Mouse (Mus musculus) intestine, postnatal 0 days (tissue): Measurements from ENCODE around the gene Tia1. TPM values are rescaled to one million over a fixed set of nuclear protein-coding genes. Genes with fewer than 3 reads are reported as not detected.

Experiments used
- ATAC-seq: fragments of 200-750 bp; cut with Nextera tagmentation; 2 replicates; pipeline ENCODE4 v1.8.0; 2017; ENCODE audit warnings: mild to moderate bottlenecking, moderate TSS enrichment, moderate library complexity
- H3K27ac ChIP-seq: fragments of 300-500 bp; sonication (generic); 2 replicates; pipeline ENCODE4 v1.5.1; 2014; ENCODE audit warnings: mild to moderate bottlenecking, low read depth, low read length, moderate library complexity
- H3K27me3 ChIP-seq: fragments of 300-500 bp; sonication (generic); replicated peaks from 2 replicates; pipeline ENCODE4 v1.6.1; 2014; ENCODE audit warnings: low read length, mixed read lengths; ENCODE audit not compliant: control insufficient read depth, insufficient read depth
- H3K36me3 ChIP-seq: fragments of 300-500 bp; sonication (generic); 2 replicates; pipeline ENCODE4 v1.6.1; 2014; ENCODE audit warnings: mild to moderate bottlenecking, moderate library complexity; ENCODE audit not compliant: control insufficient read depth, insufficient read depth
- H3K4me1 ChIP-seq: fragments of 300-500 bp; sonication (generic); replicated peaks from 2 replicates; pipeline ENCODE4 v1.6.1; 2014; ENCODE audit warnings: antibody characterized with exemption, low read length, mixed read lengths; ENCODE audit not compliant: control insufficient read depth, insufficient read depth
- H3K4me2 ChIP-seq: fragments of 300-500 bp; sonication (generic); replicated peaks from 2 replicates; pipeline ENCODE4 v1.6.1; 2014; ENCODE audit warnings: low read depth, mild to moderate bottlenecking, moderate library complexity
- H3K4me3 ChIP-seq: fragments of 300-500 bp; sonication (generic); 2 replicates; pipeline ENCODE4 v1.5.1; 2014; ENCODE audit warnings: low read depth, low read length
- H3K9ac ChIP-seq: fragments of 300-500 bp; sonication (generic); 2 replicates; pipeline ENCODE4 v1.6.1; 2014; ENCODE audit warnings: mild to moderate bottlenecking, low read depth, low read length
- H3K9me3 ChIP-seq: fragments of 300-500 bp; sonication (generic); 2 replicates; pipeline ENCODE4 v1.6.1; 2016; ENCODE audit warnings: mixed run types; ENCODE audit not compliant: control insufficient read depth
- CTCF ChIP-seq: sonication (generic); IDR thresholded peaks from 2 replicates; pipeline ENCODE4 v1.5.1; 2016; ENCODE audit warnings: low read depth, mild to moderate bottlenecking, control low read depth, antibody characterized with exemption, moderate library complexity
- WGBS: fragments of 180-500 bp; shearing (Covaris S2); extraction: QIAGEN DNeasy Blood & Tissue Kit; methylation state at CpG from one replicate; pipeline ENCODE4 v1.1.7; 2014; 5-methylcytosine and 5-hydroxymethylcytosine counted together
- polyA plus RNA-seq: library from polyadenylated mRNA; unstranded; fragments of >200 nt; fragmentation: Nextera tagmentation; extraction: Ambion mirVana; gene quantifications from 2 replicates; pipeline ENCODE4 v1.2.1, GENCODE M21; 2015

Gene Tia1
- 33.0 and 35.7 TPM in 2 replicates for polyA plus RNA-seq

GRCm38 (mm10) chr6:86404100-86404861 is at the start of gene Tia1:
TSS of gene Tia1 (plus strand) at chr6:86404219.
- H3K4me2 ChIP-seq: peak within 1 kb of the TSS; percentile 69
- H3K9me3 ChIP-seq: no peaks in the 10 kb centered on the region
- no peak for TF ChIP-seq CTCF
- H3K9ac ChIP-seq: peak within 1 kb of the TSS; percentile 95
- peak within 1 kb of the TSS; percentile 93 for H3K4me3 ChIP-seq
- no peaks in the 10 kb centered on the region for H3K27me3 ChIP-seq
- under 1% methylated on average over 62 of the region's 62 CpGs for WGBS
- 0 out of 2 replicates have a peak, but pooled peaks cover 3% of the 10 kb centered on the region for H3K4me1 ChIP-seq
- H3K36me3 ChIP-seq: no peaks in the 10 kb centered on the region
- peak; percentile 94 for ATAC-seq
- H3K27ac ChIP-seq: peak within 1 kb of the TSS; percentile 99

- no peaks in the 10 kb centered on the region for H3K36me3 ChIP-seq
- no peaks in the 10 kb centered on the region for H3K27me3 ChIP-seq
- no peak overlapping the region for H3K4me3 ChIP-seq
- no peak overlapping the region for H3K9ac ChIP-seq
- H3K4me2 ChIP-seq: no peak overlapping the region
- no peaks in the 10 kb centered on the region for H3K9me3 ChIP-seq
- 70% methylated on average over 3 of the region's 3 CpGs for WGBS
- H3K4me1 ChIP-seq: no peaks in the 10 kb centered on the region
- ATAC-seq: no peak
- no peak overlapping the region for H3K27ac ChIP-seq
- peak; percentile 48 for TF ChIP-seq CTCF
These were observed 49.1 kb upstream of the Tia1 start for GRCm38 (mm10) chr6:86354948-86355347.

- Histone ChIP-seq H3K4me3 (no peak overlapping the region), H3K27me3 (no peaks in the 10 kb centered on the region), H3K4me2 (no peak overlapping the region), H3K9ac (no peak overlapping the region), H3K4me1 (no peaks in the 10 kb centered on the region), H3K36me3 (no peaks in the 10 kb centered on the region), H3K27ac (no peak overlapping the region), H3K9me3 (no peaks in the 10 kb centered on the region)
- WGBS: 72% methylated on average over 9 of the region's 9 CpGs
- no peak for TF ChIP-seq CTCF
- ATAC-seq: no peak
These were observed 47.1 kb upstream of the Tia1 start for GRCm38 (mm10) chr6:86356956-86357355.

GRCm38 (mm10) chr6:86360691-86361090 is 43.3 kb upstream of the Tia1 start:
- Histone ChIP-seq H3K4me1 (no peaks in the 10 kb centered on the region), H3K27ac (no peak overlapping the region), H3K4me3 (no peak overlapping the region), H3K9me3 (no peaks in the 10 kb centered on the region), H3K4me2 (no peak overlapping the region), H3K9ac (no peak overlapping the region), H3K36me3 (no peaks in the 10 kb centered on the region), H3K27me3 (no peaks in the 10 kb centered on the region)
- TF ChIP-seq CTCF: no peak
- WGBS: 51% methylated on average over 7 of the region's 7 CpGs
- ATAC-seq: no peak

GRCm38 (mm10) chr6:86361373-86361772 is 42.6 kb upstream of the Tia1 start:
- H3K9me3 ChIP-seq: no peaks in the 10 kb centered on the region
- peak; percentile 29 for TF ChIP-seq CTCF
- no peaks in the 10 kb centered on the region for H3K27me3 ChIP-seq
- 88% methylated on average over 7 of the region's 7 CpGs for WGBS
- no peak overlapping the region for H3K9ac ChIP-seq
- no peak overlapping the region for H3K27ac ChIP-seq
- H3K4me2 ChIP-seq: no peak overlapping the region
- no peaks in the 10 kb centered on the region for H3K36me3 ChIP-seq
- H3K4me1 ChIP-seq: no peaks in the 10 kb centered on the region
- ATAC-seq: no peak
- no peak overlapping the region for H3K4me3 ChIP-seq

- ATAC-seq: no peak; the same call in 1 of the 2 replicates
- H3K4me1 ChIP-seq: no peaks in the 10 kb centered on the region
These were observed 39.4 kb upstream of the Tia1 start for GRCm38 (mm10) chr6:86364442-86365141.

More at GRCm38 (mm10) chr6:86364442-86365141, 39.4 kb upstream of the Tia1 start:
- Histone ChIP-seq H3K9ac (peak overlapping the region; percentile 54), H3K4me2 (peak overlapping the region; percentile 98), H3K27ac (no peak overlapping the region), H3K36me3 (peaks cover 6% of the 10 kb centered on the region; the same call in 1 of the 2 replicates), H3K9me3 (no peaks in the 10 kb centered on the region), H3K4me3 (peak overlapping the region; percentile 58), H3K27me3 (no peaks in the 10 kb centered on the region)
- TF ChIP-seq CTCF: peak; percentile 96
- WGBS: under 1% methylated on average over 17 of the region's 17 CpGs
